Mouse (Mus musculus): ENCODE measurements at regions not wholly inside any gene's neighbourhood (a gene's known extent, or its start where the extent isn't known, plus 50 kb on each side); places are given as distances from the start of the nearest gene placed in this dataset.

- no peak for DNase-seq
Measured at GRCm38 (mm10) chr2:117917181-117917580, 194.5 kb upstream of the Thbs1 start.

GRCm38 (mm10) chr2:117924877-117925276, 186.8 kb upstream of the Thbs1 start:
- no peak for DNase-seq

- DNase-seq: no peak
Measured at GRCm38 (mm10) chr2:117925412-117925811, 186.3 kb upstream of the Thbs1 start.

- DNase-seq: no peak
Measured at GRCm38 (mm10) chr2:117928062-117928461, 183.6 kb upstream of the Thbs1 start.

- DNase-seq: no peak
Measured at GRCm38 (mm10) chr2:117929586-117929985, 182.1 kb upstream of the Thbs1 start.

- no peak for DNase-seq
Measured at GRCm38 (mm10) chr2:117930895-117931537, 180.7 kb upstream of the Thbs1 start.

- DNase-seq: no peak
Measured at GRCm38 (mm10) chr2:117936590-117936989, 175.1 kb upstream of the Thbs1 start.

- no peak for DNase-seq
Measured at GRCm38 (mm10) chr2:117938283-117939049, 173.2 kb upstream of the Thbs1 start.

- no peak for DNase-seq
Measured at GRCm38 (mm10) chr2:117941517-117942096, 170.1 kb upstream of the Thbs1 start.

GRCm38 (mm10) chr2:117943666-117944065, 168.0 kb upstream of the Thbs1 start:
- DNase-seq: no peak

- no peak for DNase-seq
Measured at GRCm38 (mm10) chr2:117944325-117944724, 167.4 kb upstream of the Thbs1 start.

GRCm38 (mm10) chr2:117944942-117945341, 166.7 kb upstream of the Thbs1 start:
- no peak for DNase-seq

- no peak for DNase-seq
Measured at GRCm38 (mm10) chr2:117950431-117951336, 161.0 kb upstream of the Thbs1 start.

GRCm38 (mm10) chr2:117951337-117951718, 160.3 kb upstream of the Thbs1 start:
- DNase-seq: no peak

GRCm38 (mm10) chr2:117958737-117959136, 152.9 kb upstream of the Thbs1 start:
- DNase-seq: no peak

GRCm38 (mm10) chr2:117959440-117959839, 152.2 kb upstream of the Thbs1 start:
- DNase-seq: no peak

GRCm38 (mm10) chr2:117962531-117962930, 149.1 kb upstream of the Thbs1 start:
- no peak for DNase-seq

- no peak for DNase-seq
Measured at GRCm38 (mm10) chr2:117963526-117963925, 148.2 kb upstream of the Thbs1 start.

GRCm38 (mm10) chr2:117965758-117966157, 145.9 kb upstream of the Thbs1 start:
- DNase-seq: no peak

GRCm38 (mm10) chr2:117968731-117969130, 142.9 kb upstream of the Thbs1 start:
- no peak for DNase-seq

- no peak for DNase-seq
Measured at GRCm38 (mm10) chr2:117970631-117971030, 141.0 kb upstream of the Thbs1 start.

- DNase-seq: no peak
Measured at GRCm38 (mm10) chr2:117977033-117977432, 134.6 kb upstream of the Thbs1 start.

GRCm38 (mm10) chr2:117980856-117981255, 130.8 kb upstream of the Thbs1 start:
- no peak for DNase-seq

Data from kidney, postnatal 36 days (tissue).